ENCODE assay signal across 8 mouse cellular contexts in genomic region chr11:44684486-44685076, GRCm38 (mm10).
DNase-seq lines count a peak whose midpoint lies in the region; ATAC-seq and TF ChIP-seq lines count a peak whose summit lies in the region.

No protein-coding gene starts in this region.

- no peak overlapping the region; the same call in 1 of the 2 replicates for H3K4me2 ChIP-seq in hindbrain, embryonic 16.5 days (ENCODE audit: low read length)

- no peak overlapping the region; the same call in 1 of the 2 replicates for H3K9ac ChIP-seq in hindbrain, embryonic 16.5 days (ENCODE audit: low read depth, low read length)

- no peak for ATAC-seq in hindbrain, embryonic 16.5 days
- no peak for ATAC-seq in megakaryocyte-erythroid progenitor cell, adult 5-6 weeks (replicated peaks; ENCODE audit: low FRiP score, low TSS enrichment, poor library complexity, severe bottlenecking)
- ATAC-seq in cerebellum, adult (ENCODE audit: insufficient number of reproducible peaks, low FRiP score, low TSS enrichment), result no peak
- no peak for ATAC-seq in erythroblast, adult 5-6 weeks (replicated peaks; ENCODE audit: low FRiP score, poor library complexity, severe bottlenecking)

- 36% methylated on average over 20 of the region's 20 CpGs for WGBS in thymus, adult 2 months
- WGBS in hindbrain, embryonic 16.5 days, result 58% methylated on average over 20 of the region's 20 CpGs

- no peak overlapping the region for H3K4me3 ChIP-seq in thymus, adult 2 months (ENCODE audit: control insufficient read depth, insufficient read depth, low read length)
- H3K4me3 ChIP-seq in hindbrain, embryonic 16.5 days (ENCODE audit: low read length), result no peak overlapping the region

- H3K36me3 ChIP-seq in thymus, adult 2 months (ENCODE audit: control insufficient read depth, insufficient read depth, low read length), result no peaks in the 10 kb centered on the region
- no peaks in the 10 kb centered on the region for H3K36me3 ChIP-seq in hindbrain, embryonic 16.5 days (ENCODE audit: control insufficient read depth, insufficient read depth, low read length)

- H3K27me3 ChIP-seq in thymus, adult 2 months (ENCODE audit: control insufficient read depth, insufficient read depth, low read length), result no peaks in the 10 kb centered on the region
- H3K27me3 ChIP-seq in hindbrain, embryonic 16.5 days (replicated peaks; ENCODE audit: control insufficient read depth, insufficient read depth, low read length), result no peaks in the 10 kb centered on the region

- no peaks in the 10 kb centered on the region for H3K9me3 ChIP-seq in hindbrain, embryonic 16.5 days (ENCODE audit: control insufficient read depth, low read length)

- DNase-seq in thymus, postnatal 4 days, result peak; percentile 15
- no peak for DNase-seq in thymus, adult 2 months
- peak; percentile 49 to 70 for DNase-seq in lung, adult 18-20 months
- DNase-seq in embryo, embryonic 11 days, result no peak

- H3K4me1 ChIP-seq in thymus, adult 2 months (replicated peaks; ENCODE audit: control insufficient read depth, insufficient read depth, low read length), result no peaks in the 10 kb centered on the region; the same call in 1 of the 2 replicates
- peaks cover 16% of the 10 kb centered on the region for H3K4me1 ChIP-seq in hindbrain, embryonic 16.5 days (ENCODE audit: control insufficient read depth, insufficient read depth, low read depth, low read length)

- TF ChIP-seq POLR2A in thymus, adult 2 months (IDR thresholded peaks at IDR 0.05; ENCODE audit: control insufficient read depth, extremely low read depth, insufficient read depth, low read length, poor library complexity), result no peak

- H3K27ac ChIP-seq in thymus, adult 2 months (ENCODE audit: control insufficient read depth, insufficient read depth, low read length), result no peak overlapping the region
- peak overlapping the region; percentile 5 for H3K27ac ChIP-seq in hindbrain, embryonic 16.5 days (ENCODE audit: low read depth, low read length)

- no peak for TF ChIP-seq CTCF in thymus, adult 2 months (IDR thresholded peaks at IDR 0.05; ENCODE audit: borderline replicate concordance, control insufficient read depth, extremely low read depth, insufficient read depth, low read length, poor library complexity)

Comparison
In these comparisons a context has a peak if more than half of its experiments do, and no peak if none do; other contexts are left out.
1. DNase-seq: peak in thymus, postnatal 4 days (single experiment) and lung, adult 18-20 months (2 of 2); none in thymus, adult 2 months (single experiment) and embryo, embryonic 11 days (single experiment).